Mouse (Mus musculus) brain, embryonic 14.5 days (tissue): ENCODE results near the gene Bcl11b. TPM values are rescaled to one million over a fixed set of nuclear protein-coding genes. Genes with fewer than 3 reads are reported as not detected.

Source experiments
- DNase-seq: peaks from one replicate; pipeline ENCODE4 v3.0.0-alpha.2; 2011; ENCODE audit warnings: low read depth
- CTCF ChIP-seq: fragments of 200-500 bp; IDR thresholded peaks from 2 replicates; pipeline ENCODE4 v1.5.1; 2012; ENCODE audit warnings: inconsistent platforms, mild to moderate bottlenecking, moderate library complexity, borderline replicate concordance; ENCODE audit not compliant: insufficient read depth, insufficient read length; ENCODE audit errors: extremely low read depth
- POLR2A ChIP-seq: fragments of 200-500 bp; IDR thresholded peaks from 2 replicates; pipeline ENCODE4 v1.6.1; 2012; ENCODE audit warnings: mild to moderate bottlenecking, inconsistent platforms, borderline replicate concordance; ENCODE audit not compliant: poor library complexity, insufficient read depth, insufficient read length, severe bottlenecking; ENCODE audit errors: extremely low read depth
- polyA plus RNA-seq: library from polyadenylated mRNA; depleted of rRNA; stranded (reverse); fragments of >200 nt; gene quantifications from 2 replicates; pipeline ENCODE4 v1.2.3, GENCODE M21; 2012

The Bcl11b gene
- polyA plus RNA-seq, 1 experiment = 67.1 TPM

DNA sequence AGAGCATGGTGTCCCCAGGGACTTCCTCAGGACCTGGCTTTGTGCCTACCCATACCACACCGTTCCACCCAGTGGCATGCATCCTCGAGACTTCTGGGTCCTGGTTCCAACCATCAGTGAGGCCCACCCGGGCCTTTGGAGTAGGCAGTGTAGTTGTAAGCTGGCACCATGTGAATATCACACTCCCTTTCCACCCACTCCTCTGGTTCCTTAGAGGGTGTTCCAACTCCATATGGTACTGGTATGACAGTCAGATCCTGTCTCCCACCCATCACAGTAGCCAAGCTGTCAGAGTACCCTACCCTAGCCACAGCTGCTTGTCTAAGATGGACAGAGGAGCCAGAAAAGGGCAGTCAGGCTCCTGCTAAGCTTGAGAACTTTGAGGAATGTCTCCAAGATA lies 112.0 kb downstream of the Bcl11b start:
- no peak for DNase-seq

DNA sequence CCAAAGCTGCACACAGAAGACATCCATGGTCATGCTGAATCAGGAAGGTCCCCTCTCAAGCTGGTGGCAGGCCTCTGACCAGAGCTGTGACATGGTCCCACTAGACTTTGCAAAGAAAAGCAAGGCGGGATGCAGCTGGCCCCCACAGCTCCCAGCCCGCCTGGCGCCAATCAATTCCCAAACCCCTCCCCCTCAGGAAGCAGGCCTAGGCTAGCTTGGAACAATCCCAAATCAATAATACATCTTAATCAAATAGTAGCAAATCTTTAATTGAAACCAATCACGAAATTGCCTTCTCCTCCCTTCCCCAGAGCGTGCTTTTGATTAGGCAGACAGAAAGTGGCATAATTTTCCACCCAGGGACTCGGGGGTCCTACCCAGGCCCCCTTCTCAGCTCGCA lies 113.1 kb downstream of the Bcl11b start:
- no peak for DNase-seq
- TF ChIP-seq CTCF (no peak), POLR2A (no peak)

More for the DNA sequence above, 112.0 kb downstream of the Bcl11b start:
- TF ChIP-seq POLR2A (no peak), CTCF (no peak)

DNA sequence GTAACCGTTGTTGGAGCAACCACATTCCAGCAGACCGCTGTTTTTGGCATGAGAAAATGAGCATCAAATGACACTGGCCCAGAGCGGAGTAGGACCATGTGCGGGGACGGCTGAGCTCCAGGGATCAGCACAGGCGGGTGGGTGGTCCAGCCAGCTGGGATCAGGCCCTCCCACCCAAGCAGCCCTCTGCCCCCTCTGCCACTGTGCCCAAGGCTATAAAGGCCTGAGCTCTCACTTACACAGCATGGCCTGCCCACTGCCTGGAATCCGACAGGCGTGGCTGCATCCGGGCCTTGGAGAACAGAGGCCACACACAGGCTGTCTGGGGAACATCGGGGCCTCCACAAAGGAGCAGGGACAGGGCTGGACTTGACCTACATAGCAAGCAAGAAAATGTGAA lies 113.6 kb downstream of the Bcl11b start:
- no peak for DNase-seq
- TF ChIP-seq CTCF (no peak), POLR2A (no peak)

DNA sequence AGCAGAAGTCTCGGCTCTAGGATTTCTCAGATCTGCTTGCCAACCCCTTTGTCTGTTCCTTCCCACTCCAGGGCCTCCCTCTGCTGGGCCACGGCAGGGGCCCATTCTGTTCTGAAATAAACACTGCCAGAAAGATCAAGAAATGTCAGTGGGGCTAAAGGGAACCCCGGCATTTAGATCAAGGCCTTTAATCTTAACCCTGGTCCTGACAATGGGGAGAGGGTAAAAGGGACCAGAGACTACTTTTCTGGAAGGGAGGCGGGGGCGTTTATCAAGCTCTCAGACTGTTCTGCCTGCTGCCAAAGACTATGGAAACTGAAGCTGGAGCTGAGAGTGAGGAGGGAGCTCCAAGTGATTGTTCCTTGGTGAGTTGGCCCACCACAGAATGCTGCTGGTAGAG lies 114.8 kb downstream of the Bcl11b start:
- TF ChIP-seq POLR2A = no peak
- no peak for TF ChIP-seq CTCF
- DNase-seq = peak; percentile 62

DNA sequence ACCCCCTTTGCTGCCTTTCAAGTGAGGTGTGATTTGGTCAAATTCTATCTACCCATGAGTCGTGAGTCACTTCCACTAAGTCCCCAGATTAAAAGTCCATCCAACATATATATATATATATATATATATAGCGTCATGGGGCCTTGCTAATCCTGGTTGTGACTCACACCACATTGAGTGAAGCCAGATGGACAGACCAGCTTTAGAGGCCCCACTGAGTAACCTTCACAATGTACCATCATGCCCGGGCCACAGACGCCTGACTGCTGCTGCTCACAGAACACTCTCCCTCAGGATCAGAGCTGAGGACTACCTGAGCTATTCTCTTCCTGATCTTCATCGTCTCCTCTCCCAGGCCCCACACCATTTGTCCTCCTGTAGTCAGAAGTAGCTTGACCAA lies 115.4 kb downstream of the Bcl11b start:
- TF ChIP-seq CTCF (no peak), POLR2A (no peak)
- no peak for DNase-seq

DNA sequence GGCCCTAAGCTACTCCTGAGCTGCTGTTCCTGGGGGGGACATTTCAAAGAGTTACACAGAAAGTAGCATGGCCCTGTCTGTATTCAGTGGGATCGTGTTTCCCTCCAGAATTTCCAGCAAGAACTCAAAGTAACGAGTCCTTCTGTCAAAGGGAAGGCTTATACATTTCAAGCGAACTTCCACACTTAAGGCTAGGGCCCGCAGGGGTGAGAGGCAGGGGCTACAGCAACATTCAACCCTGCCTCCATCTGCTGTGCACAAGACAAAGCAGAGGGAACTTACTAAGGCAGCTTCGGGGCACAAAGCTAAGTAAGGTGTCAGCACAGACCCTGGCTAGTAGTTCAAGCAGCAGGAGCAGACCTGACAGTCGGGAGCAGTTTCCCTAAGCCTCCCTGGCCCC lies 115.8 kb downstream of the Bcl11b start:
- no peak for DNase-seq
- TF ChIP-seq CTCF (no peak), POLR2A (no peak)

DNA sequence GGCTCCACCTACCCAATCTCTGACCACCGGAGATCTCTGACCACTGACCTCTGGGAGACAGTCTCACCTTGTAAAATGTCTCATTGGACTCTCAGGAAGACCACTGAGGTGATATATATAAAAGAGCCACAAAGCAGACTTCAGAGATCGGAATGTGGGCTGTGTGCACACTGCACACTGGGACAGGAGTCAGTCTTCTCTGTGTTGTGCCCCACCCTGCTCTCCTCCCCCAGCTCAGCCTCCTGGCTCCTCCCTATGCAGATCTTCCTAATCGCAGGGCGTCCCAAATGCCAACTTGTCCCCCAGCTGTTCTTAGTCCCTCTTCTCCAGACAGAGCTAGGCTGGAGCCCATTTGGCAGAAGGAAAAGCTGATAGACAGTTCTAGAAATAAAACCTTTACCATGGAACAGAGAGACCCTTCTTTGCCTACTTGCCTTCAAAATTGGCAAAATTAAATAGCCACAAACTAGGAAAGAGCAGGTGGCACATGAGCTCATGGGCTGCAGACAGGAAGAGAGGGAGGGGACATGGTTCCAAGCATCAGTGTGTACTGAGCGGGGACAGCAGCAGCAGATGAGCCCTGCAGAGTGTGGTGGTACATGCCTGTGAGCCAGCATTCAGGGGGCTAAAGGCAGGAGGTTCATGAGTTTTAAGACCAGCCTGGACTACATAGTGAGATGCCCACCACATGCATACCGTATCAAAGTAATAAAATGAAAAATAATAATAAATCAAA lies 118.9 kb downstream of the Bcl11b start:
- TF ChIP-seq CTCF (no peak), POLR2A (no peak)
- DNase-seq = peak; percentile 29

DNA sequence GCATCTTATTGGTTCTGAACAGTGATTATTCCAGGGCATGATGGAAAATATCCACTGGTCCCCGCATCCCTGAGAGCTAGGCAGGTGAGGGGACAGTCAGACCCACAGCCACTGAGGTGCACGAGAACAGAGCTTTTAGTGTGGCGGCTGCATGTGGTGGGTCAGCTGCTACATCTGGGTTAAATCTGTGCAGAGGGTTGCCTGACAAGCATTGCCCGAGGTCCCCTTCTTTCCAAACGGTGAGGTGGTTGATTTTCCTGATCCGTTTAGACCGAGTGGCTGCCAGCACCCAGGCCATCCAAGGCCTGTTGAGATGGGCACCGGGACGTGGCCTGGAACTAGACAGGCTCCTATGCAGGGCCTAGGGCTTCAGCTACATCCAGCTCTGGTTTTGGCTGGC lies 121.7 kb downstream of the Bcl11b start:
- TF ChIP-seq POLR2A = no peak
- TF ChIP-seq CTCF = no peak
- DNase-seq = no peak

DNA sequence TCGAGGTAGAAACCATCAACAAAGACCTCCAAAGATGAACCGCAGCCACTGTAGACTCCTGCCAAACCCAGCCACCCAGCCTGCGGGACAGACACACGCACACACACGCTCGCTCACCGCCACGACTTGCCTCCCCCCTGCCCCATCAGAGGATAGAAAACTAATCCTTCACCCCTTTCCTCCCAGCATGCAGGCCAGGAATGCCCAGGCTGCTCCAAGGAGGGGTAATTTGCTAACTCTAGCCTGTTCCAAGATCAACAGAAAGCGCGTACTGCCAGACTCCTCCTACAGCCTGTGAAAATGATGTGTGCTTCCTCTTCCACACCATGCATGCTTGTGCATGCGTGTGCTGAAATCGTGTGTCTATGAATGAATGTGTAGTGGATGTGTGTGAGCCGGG lies 122.7 kb downstream of the Bcl11b start:
- no peak for TF ChIP-seq POLR2A
- no peak for TF ChIP-seq CTCF

DNA sequence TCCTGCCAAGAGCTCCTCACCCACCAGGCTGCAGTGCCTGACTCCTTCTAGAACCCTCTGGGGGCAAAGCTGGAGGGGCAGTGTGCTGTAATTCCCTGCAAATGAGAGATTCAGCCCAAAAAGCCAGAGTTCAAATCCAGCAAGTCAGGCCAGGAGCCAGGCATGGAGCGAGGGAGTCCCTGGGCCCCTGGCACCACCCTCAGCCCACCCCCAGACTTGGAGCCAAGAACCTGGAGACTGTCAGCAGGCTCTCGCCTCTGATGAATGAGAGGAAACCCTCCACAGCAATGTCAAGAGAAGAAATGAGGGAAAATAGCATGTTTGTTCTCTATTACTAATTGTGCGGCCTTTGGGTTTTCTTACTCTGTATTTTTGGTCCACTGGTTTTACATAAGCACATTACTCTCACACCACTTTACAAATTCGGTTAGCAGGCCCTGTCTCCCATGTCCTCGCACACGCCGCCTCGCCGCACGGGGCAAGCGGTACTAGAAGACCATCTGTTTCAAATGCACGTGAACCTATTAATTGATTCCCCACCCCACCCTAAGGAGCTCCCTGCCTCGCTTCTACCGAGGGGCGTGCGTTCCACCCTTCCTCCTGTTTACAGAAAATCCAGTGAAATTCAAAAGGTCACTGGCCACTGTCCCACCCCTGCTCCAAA lies 124.2 kb downstream of the Bcl11b start:
- DNase-seq = peak; percentile 74
- no peak for TF ChIP-seq POLR2A
- TF ChIP-seq CTCF = no peak

More for the DNA sequence above, 122.7 kb downstream of the Bcl11b start:
- DNase-seq = peak; percentile 47

DNA sequence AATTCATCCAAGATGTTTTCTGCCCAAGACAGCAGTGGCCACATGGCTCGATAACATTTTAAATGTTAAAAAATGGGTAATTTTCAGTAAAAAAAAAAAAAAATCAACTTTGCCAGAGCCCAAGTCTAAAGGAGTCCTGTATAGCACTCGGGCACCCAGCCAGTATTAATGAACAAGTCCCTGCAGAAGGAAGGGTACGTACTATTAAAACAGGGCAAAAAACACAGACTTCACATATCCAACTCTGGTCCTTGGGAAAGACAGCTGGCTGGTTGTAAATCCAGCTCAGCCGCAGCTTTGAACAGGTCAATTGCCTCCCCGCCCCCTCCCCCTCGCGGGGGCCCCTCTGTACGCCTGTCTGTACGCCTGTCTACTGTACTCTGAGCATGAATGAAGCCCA lies 127.2 kb downstream of the Bcl11b start:
- TF ChIP-seq CTCF (no peak), POLR2A (no peak)
- DNase-seq = peak; percentile 47
